Mouse (Mus musculus) lung, embryonic 14.5 days (tissue): ENCODE data around the gene Sar1b. TPM values are rescaled to one million over a fixed set of nuclear protein-coding genes. Genes with fewer than 3 reads are reported as not detected.

ENCODE experiments used
- ATAC-seq: fragments of 200-750 bp; cut with Nextera tagmentation; 2 replicates; pipeline ENCODE4 v1.8.0; 2017; ENCODE audit warnings: mild to moderate bottlenecking, moderate TSS enrichment, moderate library complexity; ENCODE audit not compliant: insufficient read depth
- DNase-seq: peaks from one replicate; pipeline ENCODE4 v3.0.0-alpha.2; 2015
- H3K27ac ChIP-seq: fragments of 300-500 bp; sonication (generic); 2 replicates; pipeline ENCODE4 v1.5.1; 2014; ENCODE audit warnings: low read depth, mild to moderate bottlenecking, moderate library complexity
- H3K27me3 ChIP-seq: fragments of 300-500 bp; sonication (generic); 2 replicates; pipeline ENCODE4 v1.6.1; 2014; ENCODE audit warnings: low read length, control low read depth; ENCODE audit not compliant: insufficient read depth
- H3K36me3 ChIP-seq: fragments of 300-500 bp; sonication (generic); 2 replicates; pipeline ENCODE4 v1.6.1; 2014; ENCODE audit warnings: control low read depth; ENCODE audit not compliant: insufficient read depth
- H3K4me1 ChIP-seq: fragments of 300-500 bp; sonication (generic); 2 replicates; pipeline ENCODE4 v1.6.1; 2014; ENCODE audit warnings: antibody characterized with exemption, control low read depth; ENCODE audit not compliant: insufficient read depth
- H3K4me2 ChIP-seq: fragments of 300-500 bp; sonication (generic); 2 replicates; pipeline ENCODE4 v1.6.1; 2014; ENCODE audit warnings: mild to moderate bottlenecking
- H3K4me3 ChIP-seq: fragments of 300-500 bp; sonication (generic); 2 replicates; pipeline ENCODE4 v1.5.1; 2014; ENCODE audit warnings: low read depth, low read length
- H3K9ac ChIP-seq: fragments of 300-500 bp; sonication (generic); 2 replicates; pipeline ENCODE4 v1.6.1; 2014
- H3K9me3 ChIP-seq: fragments of 300-500 bp; sonication (generic); 2 replicates; pipeline ENCODE4 v1.6.1; 2016; ENCODE audit warnings: low read depth, low read length, control low read depth
- CTCF ChIP-seq: IDR thresholded peaks from 2 replicates; pipeline ENCODE4 v1.5.1; 2016; ENCODE audit warnings: antibody characterized with exemption, low read depth
- WGBS: fragments of 180-500 bp; shearing (Covaris S2); extraction: QIAGEN DNeasy Blood & Tissue Kit; methylation state at CpG from one replicate; pipeline ENCODE4 v1.1.7; 2014; 5-methylcytosine and 5-hydroxymethylcytosine counted together
- polyA plus RNA-seq: library from polyadenylated mRNA; unstranded; fragments of >200 nt; fragmentation: Nextera tagmentation; extraction: Ambion mirVana; gene quantifications from 2 replicates; pipeline ENCODE4 v1.2.1, GENCODE M21; 2014

The Sar1b gene
- polyA plus RNA-seq, 1 experiment from 2014 or later: 105 TPM

GRCm38 (mm10) chr11:51837164-51838153, 74.0 kb downstream of the Sar1b start:
- no peaks in the 10 kb centered on the region for H3K9me3 ChIP-seq
- no peaks in the 10 kb centered on the region for H3K27me3 ChIP-seq
- no peak overlapping the region for H3K27ac ChIP-seq
- 68% methylated on average over 8 of the region's 8 CpGs for whole genome bisulfite sequencing
- no peak overlapping the region for H3K4me2 ChIP-seq
- peaks cover 18% of the 10 kb centered on the region for H3K36me3 ChIP-seq
- H3K4me3 ChIP-seq: no peak overlapping the region
- H3K9ac ChIP-seq: no peak overlapping the region
- ATAC-seq: no peak
- no peak for DNase-seq
- no peak for TF ChIP-seq CTCF
- no peaks in the 10 kb centered on the region for H3K4me1 ChIP-seq

GRCm38 (mm10) chr11:51839106-51839505, 75.6 kb downstream of the Sar1b start:
- Histone ChIP-seq H3K27ac (no peak overlapping the region), H3K36me3 (peaks cover 11% of the 10 kb centered on the region; the same call in 1 of the 2 replicates), H3K27me3 (no peaks in the 10 kb centered on the region), H3K4me1 (no peaks in the 10 kb centered on the region), H3K4me3 (no peak overlapping the region), H3K9me3 (no peaks in the 10 kb centered on the region), H3K4me2 (no peak overlapping the region), H3K9ac (no peak overlapping the region)
- WGBS: 64% methylated on average over 2 of the region's 2 CpGs
- ATAC-seq (no peak), DNase-seq (no peak)
- TF ChIP-seq CTCF: no peak

- Histone ChIP-seq H3K4me2 (no peak overlapping the region), H3K9me3 (no peaks in the 10 kb centered on the region), H3K36me3 (peaks cover 9% of the 10 kb centered on the region; the same call in 1 of the 2 replicates), H3K9ac (no peak overlapping the region), H3K27ac (no peak overlapping the region), H3K4me3 (no peak overlapping the region), H3K4me1 (no peaks in the 10 kb centered on the region), H3K27me3 (no peaks in the 10 kb centered on the region)
- ATAC-seq (no peak), DNase-seq (no peak)
- TF ChIP-seq CTCF: no peak
- 83% methylated on average over 11 of the region's 11 CpGs for WGBS
Observed at GRCm38 (mm10) chr11:51839973-51840372, 76.5 kb downstream of the Sar1b start.

DNA sequence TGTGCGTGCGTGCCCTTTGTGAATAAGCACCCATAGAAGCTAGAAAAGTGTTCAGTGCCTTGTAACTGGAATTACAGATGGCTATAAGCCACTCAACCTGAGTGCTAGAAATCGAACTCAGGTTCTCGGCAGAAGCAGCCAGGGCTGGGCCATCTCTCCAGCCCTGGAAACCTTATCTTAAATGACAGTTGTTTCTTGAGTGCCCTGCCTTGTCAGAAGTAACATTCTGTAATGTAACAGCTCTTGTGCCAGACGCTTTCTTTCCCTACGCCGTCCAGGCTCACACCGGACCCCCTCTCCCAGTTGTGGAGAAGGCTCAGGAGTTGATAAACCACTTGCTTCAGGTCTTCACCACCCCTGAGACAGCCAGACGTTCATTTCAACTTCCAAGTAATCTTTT, 77.2 kb downstream of the Sar1b start:
- ATAC-seq: no peak
- TF ChIP-seq CTCF: no peak
- H3K9me3 ChIP-seq: no peaks in the 10 kb centered on the region
- H3K4me3 ChIP-seq: no peak overlapping the region
- no peaks in the 10 kb centered on the region for H3K27me3 ChIP-seq
- H3K4me2 ChIP-seq: no peak overlapping the region
- no peak for DNase-seq
- no peak overlapping the region for H3K9ac ChIP-seq
- 0 out of 2 replicates have a peak overlapping the region, but pooled peaks have one; percentile 2 for H3K27ac ChIP-seq
- 0 out of 2 replicates have a peak, but pooled peaks cover 4% of the 10 kb centered on the region for H3K36me3 ChIP-seq
- WGBS: 67% methylated on average over 9 of the region's 9 CpGs
- H3K4me1 ChIP-seq: no peaks in the 10 kb centered on the region

DNA sequence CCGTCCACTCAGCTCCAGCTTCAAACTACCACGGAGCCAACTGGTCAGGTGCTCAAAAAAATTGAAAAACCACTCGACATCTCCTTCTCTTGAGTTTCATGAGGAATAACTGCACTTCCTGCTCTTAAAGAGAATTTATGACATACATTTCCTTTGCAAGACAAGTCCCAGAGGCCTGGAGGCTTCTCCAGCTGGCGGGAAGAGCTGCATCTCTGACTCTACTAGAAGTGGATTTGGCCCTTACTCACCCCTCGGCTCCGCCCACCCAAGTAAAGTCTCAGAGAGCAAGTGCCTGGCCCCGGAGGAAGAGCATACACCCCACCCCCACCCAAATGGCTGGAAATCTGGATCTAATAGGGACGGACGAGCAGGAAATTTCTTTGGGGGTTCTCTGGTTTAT, 77.7 kb downstream of the Sar1b start:
- 42% methylated on average over 9 of the region's 9 CpGs for WGBS
- no peaks in the 10 kb centered on the region for H3K9me3 ChIP-seq
- no peaks in the 10 kb centered on the region for H3K4me1 ChIP-seq
- H3K27ac ChIP-seq: 0 out of 2 replicates have a peak overlapping the region, but pooled peaks have one; percentile 2
- no peak for DNase-seq
- no peak overlapping the region for H3K9ac ChIP-seq
- no peak for TF ChIP-seq CTCF
- H3K36me3 ChIP-seq: peaks cover 9% of the 10 kb centered on the region; the same call in 1 of the 2 replicates
- no peak overlapping the region for H3K4me2 ChIP-seq
- no peak for ATAC-seq
- no peak overlapping the region for H3K4me3 ChIP-seq
- H3K27me3 ChIP-seq: no peaks in the 10 kb centered on the region

Other genes starting within 250 kb of the Sar1b start
- 19.6 and 23.3 TPM in 2 replicates for gene Phykpl, start 178.9 kb upstream of the Sar1b start, polyA plus RNA-seq
- 676 and 703 TPM in 2 replicates for gene Hnrnpab, start 156.8 kb upstream of the Sar1b start, polyA plus RNA-seq
- gene Nhp2, start 144.0 kb upstream of the Sar1b start, polyA plus RNA-seq: 178 and 187 TPM in 2 replicates
- 39.4 and 43.6 TPM in 2 replicates for gene Rmnd5b, start 127.8 kb upstream of the Sar1b start, polyA plus RNA-seq
- 35.5 and 39.2 TPM in 2 replicates for gene N4bp3, start 112.8 kb upstream of the Sar1b start, polyA plus RNA-seq
- 3.4 TPM in 2 replicates for gene D930048N14Rik, start 112.7 kb upstream of the Sar1b start, polyA plus RNA-seq
- gene 0610009B22Rik, start 74.8 kb upstream of the Sar1b start, polyA plus RNA-seq: 81.0 and 86.4 TPM in 2 replicates
- gene Sec24a, start 53 bp upstream of the Sar1b start, polyA plus RNA-seq: 16.3 and 16.8 TPM in 2 replicates
- 1.3 and 1.6 TPM in 2 replicates for gene Jade2, start 94.0 kb downstream of the Sar1b start, polyA plus RNA-seq
- gene Cdkn2aipnl, start 204.0 kb downstream of the Sar1b start, polyA plus RNA-seq: 107 and 109 TPM in 2 replicates
- 126 and 128 TPM in 2 replicates for gene Ube2b, start 237.1 kb downstream of the Sar1b start, polyA plus RNA-seq
- 8.5 and 9.4 TPM in 2 replicates for gene Cdkl3, start 240.5 kb downstream of the Sar1b start, polyA plus RNA-seq